Mouse (Mus musculus) limb, embryonic 14.5 days (tissue): ENCODE measurements around the gene Zpbp2. TPM values are rescaled to one million over a fixed set of nuclear protein-coding genes. Genes with fewer than 3 reads are reported as not detected.

Source experiments
- ATAC-seq: fragments of 200-750 bp; cut with Nextera tagmentation; 2 replicates; pipeline ENCODE4 v1.8.0; 2017; ENCODE audit warnings: low read depth, moderate number of reproducible peaks, moderate TSS enrichment; ENCODE audit not compliant: low FRiP score
- DNase-seq: peaks from one replicate; pipeline ENCODE4 v3.0.0-alpha.2; 2015; ENCODE audit warnings: low spot score
- H3K27ac ChIP-seq: fragments of 300-500 bp; sonication (generic); replicated peaks from 2 replicates; pipeline ENCODE4 v1.5.1; 2014; ENCODE audit warnings: low read depth, mild to moderate bottlenecking, low read length, moderate library complexity, mixed read lengths
- H3K27me3 ChIP-seq: fragments of 300-500 bp; sonication (generic); 2 replicates; pipeline ENCODE4 v1.6.1; 2014; ENCODE audit warnings: low read length, mixed read lengths; ENCODE audit not compliant: control insufficient read depth, insufficient read depth
- H3K36me3 ChIP-seq: fragments of 300-500 bp; sonication (generic); 2 replicates; pipeline ENCODE4 v1.6.1; 2014; ENCODE audit warnings: mild to moderate bottlenecking, low read length, moderate library complexity, mixed read lengths; ENCODE audit not compliant: control insufficient read depth, insufficient read depth
- H3K4me1 ChIP-seq: fragments of 300-500 bp; sonication (generic); 2 replicates; pipeline ENCODE4 v1.6.1; 2014; ENCODE audit warnings: antibody characterized with exemption, low read length, mixed read lengths; ENCODE audit not compliant: control insufficient read depth, insufficient read depth
- H3K4me2 ChIP-seq: fragments of 300-500 bp; sonication (generic); replicated peaks from 2 replicates; pipeline ENCODE4 v1.6.1; 2014; ENCODE audit warnings: low read depth, mild to moderate bottlenecking, low read length, moderate library complexity; ENCODE audit not compliant: severe bottlenecking
- H3K4me3 ChIP-seq: fragments of 300-500 bp; sonication (generic); replicated peaks from 2 replicates; pipeline ENCODE4 v1.5.1; 2014; ENCODE audit warnings: low read length
- H3K9ac ChIP-seq: fragments of 300-500 bp; sonication (generic); 2 replicates; pipeline ENCODE4 v1.6.1; 2014; ENCODE audit warnings: mild to moderate bottlenecking, low read depth, low read length, moderate library complexity; ENCODE audit not compliant: severe bottlenecking
- H3K9me3 ChIP-seq: fragments of 300-500 bp; sonication (generic); 2 replicates; pipeline ENCODE4 v1.6.1; 2016; ENCODE audit warnings: low read length; ENCODE audit not compliant: control insufficient read depth
- POLR2A ChIP-seq: fragments of 200-500 bp; IDR thresholded peaks from 2 replicates; pipeline ENCODE4 v1.8.0; 2012; ENCODE audit warnings: inconsistent platforms, mild to moderate bottlenecking, moderate library complexity, borderline replicate concordance; ENCODE audit not compliant: insufficient read depth, insufficient read length; ENCODE audit errors: extremely low read depth
- WGBS: fragments of 180-500 bp; shearing (Covaris S2); extraction: QIAGEN DNeasy Blood & Tissue Kit; methylation state at CpG from one replicate; pipeline ENCODE4 v1.1.7; 2014; 5-methylcytosine and 5-hydroxymethylcytosine counted together
- polyA plus RNA-seq, 2 experiments: library from polyadenylated mRNA; depleted of rRNA in 1 of 2; stranded (reverse) in 1 of 2; unstranded in 1 of 2; fragments of >200 nt; fragmentation: Nextera tagmentation in 1 of 2; extraction: Ambion mirVana in 1 of 2; gene quantifications; 2 replicates each; pipeline versions ENCODE4 v1.2.1 to v1.2.3; 2012 to 2014

Gene Zpbp2
- polyA plus RNA-seq, 2 experiments, result 0.43 TPM; not detected in 1

DNA sequence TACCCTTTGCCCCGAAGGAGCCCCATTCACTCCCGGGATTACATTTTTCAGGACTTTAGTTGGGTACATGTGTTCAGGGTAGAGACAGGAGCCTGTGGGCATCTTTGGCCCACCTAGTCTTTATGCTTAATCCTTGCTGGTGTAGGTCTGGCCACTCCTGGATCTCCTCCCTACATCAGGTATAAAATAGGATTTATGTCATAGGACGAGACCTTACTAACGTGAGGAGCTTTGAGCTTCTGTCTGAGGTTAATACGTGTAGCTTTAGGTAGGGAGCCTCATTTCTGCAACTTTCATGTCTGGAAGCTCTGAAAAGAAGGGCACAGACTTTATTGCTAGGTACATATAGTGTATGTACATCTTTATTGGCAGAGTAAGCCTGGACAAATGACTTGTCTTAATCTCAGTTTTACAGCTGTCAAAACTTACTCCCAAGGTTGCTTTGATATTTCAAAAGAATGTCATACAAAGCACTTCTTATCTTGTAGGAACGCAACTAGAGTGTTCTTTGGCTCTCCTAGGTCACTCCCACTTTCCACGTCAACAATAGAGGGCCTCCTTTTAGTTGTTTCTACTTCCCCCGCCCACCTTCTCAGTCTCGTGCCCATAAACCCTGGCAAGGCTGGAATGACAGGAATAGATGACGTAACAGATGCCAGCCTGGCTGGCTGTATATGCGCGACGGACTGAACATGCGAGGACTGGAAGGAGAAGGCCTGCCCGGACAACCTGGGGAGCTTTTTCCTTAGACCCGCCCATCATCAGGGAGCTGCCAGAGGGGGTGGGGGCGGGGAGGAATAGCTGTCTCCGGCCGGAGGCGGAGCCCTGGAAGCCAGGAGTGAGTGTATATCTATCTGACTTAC is 37.0 kb downstream of the Zpbp2 start:
- peaks cover 20% of the 10 kb centered on the region for H3K4me1 ChIP-seq
- H3K9me3 ChIP-seq, result no peaks in the 10 kb centered on the region
- ATAC-seq (peak; percentile 66), DNase-seq (peak; percentile 84)
- peak overlapping the region; percentile 59 for H3K27ac ChIP-seq
- TF ChIP-seq POLR2A, result no peak
- peak overlapping the region; percentile 68 for H3K4me2 ChIP-seq
- H3K4me3 ChIP-seq, result peak overlapping the region; percentile 73
- H3K36me3 ChIP-seq, result peaks cover 7% of the 10 kb centered on the region
- H3K27me3 ChIP-seq, result no peaks in the 10 kb centered on the region
- WGBS, result 8% methylated on average over 20 of the region's 20 CpGs
- H3K9ac ChIP-seq, result peak overlapping the region; percentile 77

DNA sequence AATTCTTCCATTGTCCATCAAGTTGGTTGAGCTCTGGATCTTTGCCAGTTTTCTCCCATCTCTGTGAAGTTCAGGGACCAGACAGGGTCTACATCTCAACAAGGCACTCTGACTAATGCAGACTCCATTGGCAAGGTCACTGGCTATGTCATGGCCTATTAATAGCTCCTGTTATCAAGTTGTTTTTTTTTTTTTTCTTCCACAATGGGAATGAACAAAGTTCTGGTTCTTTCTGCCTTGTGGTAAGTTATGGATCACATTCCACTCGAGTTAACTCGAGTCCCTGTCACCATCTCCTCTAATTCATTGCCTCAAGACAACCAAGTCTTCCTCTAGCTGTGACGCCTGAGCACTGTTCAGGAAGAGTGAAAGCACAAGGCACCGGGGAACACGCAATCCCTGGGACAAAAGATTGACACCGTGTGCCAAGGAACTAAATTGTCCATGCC is 38.0 kb downstream of the Zpbp2 start:
- ATAC-seq, result no peak
- no peak for TF ChIP-seq POLR2A

GRCm38 (mm10) chr11:98589306-98589705 is 38.4 kb downstream of the Zpbp2 start:
- H3K36me3 ChIP-seq, result no peaks in the 10 kb centered on the region
- H3K4me1 ChIP-seq, result peaks cover 20% of the 10 kb centered on the region
- no peaks in the 10 kb centered on the region for H3K27me3 ChIP-seq
- H3K4me3 ChIP-seq, result no peak overlapping the region
- H3K9ac ChIP-seq, result no peak overlapping the region
- H3K9me3 ChIP-seq, result no peaks in the 10 kb centered on the region
- H3K27ac ChIP-seq, result no peak overlapping the region
- no peak for ATAC-seq
- DNase-seq, result no peak
- 80% methylated on average over 8 of the region's 8 CpGs for WGBS
- TF ChIP-seq POLR2A, result no peak
- no peak overlapping the region for H3K4me2 ChIP-seq

More for the DNA sequence above, 38.0 kb downstream of the Zpbp2 start:
- Histone ChIP-seq H3K9ac (no peak overlapping the region), H3K4me1 (peaks cover 20% of the 10 kb centered on the region), H3K27ac (no peak overlapping the region), H3K4me2 (peak overlapping the region; percentile 68), H3K36me3 (no peaks in the 10 kb centered on the region), H3K9me3 (no peaks in the 10 kb centered on the region), H3K4me3 (0 out of 2 replicates have a peak overlapping the region, but pooled peaks have one; percentile 73), H3K27me3 (no peaks in the 10 kb centered on the region)
- no peak for DNase-seq
- 71% methylated on average over 6 of the region's 6 CpGs for WGBS

DNA sequence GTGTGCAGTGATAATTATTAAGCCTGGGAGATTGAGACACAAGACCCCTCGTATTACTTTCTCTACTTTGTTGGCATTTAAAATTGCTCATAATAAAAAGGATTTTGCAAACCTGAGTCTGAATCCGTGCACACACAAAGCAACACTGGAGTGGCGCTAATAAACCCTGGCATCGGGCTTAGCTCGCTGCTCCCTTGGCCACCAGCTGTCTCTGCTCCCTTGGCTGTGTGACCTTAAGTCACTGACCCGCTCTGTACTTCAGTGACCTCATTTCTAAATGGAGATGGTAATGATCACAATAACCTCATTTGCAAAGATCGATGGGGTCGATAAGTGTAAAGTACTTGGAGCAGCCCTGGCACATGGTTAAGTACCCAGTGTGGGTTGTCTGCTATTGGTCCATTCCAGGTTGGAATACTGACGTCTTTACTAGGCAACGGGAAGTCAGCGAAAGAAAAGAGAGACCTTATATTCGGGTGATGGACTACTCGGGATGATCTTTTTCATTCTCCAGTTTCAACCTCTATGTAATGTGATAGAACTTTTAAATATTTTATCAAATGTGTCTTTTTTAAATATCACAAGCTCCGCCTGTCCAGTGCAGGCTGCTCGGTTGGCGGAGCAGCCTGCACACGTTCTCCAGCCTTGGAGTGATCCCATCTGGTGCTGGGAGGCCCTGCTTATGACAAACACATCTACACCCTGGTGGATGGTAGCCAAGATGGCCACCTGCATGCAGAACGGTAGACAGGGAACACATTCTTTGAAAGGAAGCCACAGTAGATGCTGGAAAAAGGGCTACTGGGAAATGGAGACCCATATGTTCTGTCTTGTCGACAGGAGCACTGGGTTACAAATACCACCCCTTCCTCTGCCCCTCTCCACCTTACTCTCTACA is 39.9 kb downstream of the Zpbp2 start:
- no peaks in the 10 kb centered on the region for H3K9me3 ChIP-seq
- DNase-seq, result no peak
- H3K4me3 ChIP-seq, result no peak overlapping the region
- H3K9ac ChIP-seq, result no peak overlapping the region
- no peak for TF ChIP-seq POLR2A
- WGBS, result 68% methylated on average over 19 of the region's 19 CpGs
- no peak overlapping the region for H3K4me2 ChIP-seq
- peaks cover 12% of the 10 kb centered on the region for H3K4me1 ChIP-seq
- H3K27ac ChIP-seq, result no peak overlapping the region
- H3K36me3 ChIP-seq, result no peaks in the 10 kb centered on the region
- no peaks in the 10 kb centered on the region for H3K27me3 ChIP-seq
- ATAC-seq, result no peak

- 69% methylated on average over 6 of the region's 6 CpGs for WGBS
- H3K4me1 ChIP-seq, result peaks cover 4% of the 10 kb centered on the region; the same call in 1 of the 2 replicates
- DNase-seq (no peak), ATAC-seq (no peak)
- no peak overlapping the region for H3K27ac ChIP-seq
- peaks cover 8% of the 10 kb centered on the region; the same call in 1 of the 2 replicates for H3K27me3 ChIP-seq
- H3K9me3 ChIP-seq, result no peaks in the 10 kb centered on the region
- no peak overlapping the region for H3K9ac ChIP-seq
- no peaks in the 10 kb centered on the region for H3K36me3 ChIP-seq
- no peak overlapping the region for H3K4me3 ChIP-seq
- TF ChIP-seq POLR2A, result no peak
- H3K4me2 ChIP-seq, result no peak overlapping the region
Observed at GRCm38 (mm10) chr11:98595021-98595420, 44.1 kb downstream of the Zpbp2 start.
